ENCODE assay signal across 8 mouse cellular contexts in genomic region chr13:47015195-47015501, GRCm38 (mm10). TPM values are rescaled to one million over a fixed set of nuclear protein-coding genes. Genes with fewer than 3 reads are reported as not detected.
DNase-seq lines count a peak whose midpoint lies in the region; ATAC-seq and TF ChIP-seq lines count a peak whose summit lies in the region.

No protein-coding gene starts in this region.

- H3K27ac ChIP-seq in gastrocnemius, adult 2 months, result peak overlapping the region; percentile 91
- no peak overlapping the region for H3K27ac ChIP-seq in liver, embryonic 16.5 days (ENCODE audit: low read length)

- no peak overlapping the region for H3K9ac ChIP-seq in liver, embryonic 16.5 days (ENCODE audit: low read depth, low read length)

- WGBS in liver, embryonic 16.5 days (ENCODE audit: insufficient replicate concordance), result 76% methylated on average over 5 of the region's 5 CpGs

- H3K9me3 ChIP-seq in liver, embryonic 16.5 days (replicated peaks; ENCODE audit: control insufficient read depth, low read length), result no peaks in the 10 kb centered on the region

- intact Hi-C loops in gastrocnemius, adult 2 months (cut with DNase I), result loop anchor here (2.0 kb wide), 2 partner anchors 84 to 176 kb away; no protein-coding TSS in a partner anchor
- intact Hi-C loops in gastrocnemius, postnatal 14 days (cut with DNase I; ENCODE audit: low total_unique reads), result no loop called here

- no peak for DNase-seq in gastrocnemius, adult 2 months
- DNase-seq in gastrocnemius, adult 18-20 months (ENCODE audit: low spot score), result no peak
- DNase-seq in thymus, postnatal 0 days (ENCODE audit: low spot score), result peak; percentile 21
- no peak for DNase-seq in thymus, adult 18-20 months
- DNase-seq in layer of hippocampus, adult 18-20 months (ENCODE audit: low spot score in 2 of 2), result no peak
- DNase-seq in gastrocnemius, postnatal 14 days, result no peak
- no peak for DNase-seq in layer of hippocampus, postnatal 14 days (ENCODE audit: low spot score in 2 of 2)

- H3K27me3 ChIP-seq in liver, embryonic 16.5 days (ENCODE audit: control insufficient read depth, insufficient read depth, low read depth, low read length), result peaks cover 10% of the 10 kb centered on the region

- no peak for ATAC-seq in liver, embryonic 16.5 days (ENCODE audit: low read depth)

- TF ChIP-seq CTCF in gastrocnemius, adult 2 months (IDR thresholded peaks at IDR 0.05), result no peak

- H3K36me3 ChIP-seq in liver, embryonic 16.5 days (ENCODE audit: control insufficient read depth, insufficient read depth), result no peaks in the 10 kb centered on the region

- peak overlapping the region; percentile 90 for H3K4me2 ChIP-seq in liver, embryonic 16.5 days (ENCODE audit: low read depth, low read length)

- peak overlapping the region; percentile 89 for H3K4me3 ChIP-seq in gastrocnemius, adult 2 months
- H3K4me3 ChIP-seq in liver, embryonic 16.5 days (ENCODE audit: low read depth, low read length), result no peak overlapping the region

- H3K4me1 ChIP-seq in liver, embryonic 16.5 days (ENCODE audit: control insufficient read depth, low read depth, low read length), result peaks cover 4% of the 10 kb centered on the region; the same call in 1 of the 2 replicates

RNA-seq across cellular contexts. Expression of gene Nhlrc1, which starts 0.5 kb away (rescaled TPM):
- 1 to 10 TPM; 4.5 to 5.4 TPM for total RNA-seq in gastrocnemius, adult 2 months (2021)
- total RNA-seq in gastrocnemius, adult 18-20 months (2021), result 1 to 10 TPM; 5.1 to 5.2 TPM
- polyA plus RNA-seq in thymus, postnatal 0 days (2015; fragmentation: Nextera tagmentation; extraction: Ambion mirVana), result 1.1 and 1.2 TPM in 2 replicates
- 0.46 and 0.55 TPM in 2 replicates for polyA plus RNA-seq in liver, embryonic 16.5 days (2015; fragmentation: Nextera tagmentation; extraction: Ambion mirVana)
- 10 to 100 TPM; 20.0 to 20.2 TPM for total RNA-seq in layer of hippocampus, adult 18-20 months (2021)
- total RNA-seq in gastrocnemius, postnatal 14 days (2021), result 1 to 10 TPM; 2.8 to 3.8 TPM
- total RNA-seq in layer of hippocampus, postnatal 14 days (2021), result 10 to 100 TPM; 15.8 to 16.7 TPM

RNA-seq across cellular contexts. Expression of gene Kdm1b, which starts 28.2 kb away (rescaled TPM):
- 1 to 10 TPM; 7.0 to 8.3 TPM for total RNA-seq in gastrocnemius, adult 2 months (2021)
- total RNA-seq in gastrocnemius, adult 18-20 months (2021), result 1 to 10 TPM; 7.9 to 8.6 TPM
- 18.6 and 20.0 TPM in 2 replicates for polyA plus RNA-seq in thymus, postnatal 0 days (2015; fragmentation: Nextera tagmentation; extraction: Ambion mirVana)
- 3.7 and 3.8 TPM in 2 replicates for polyA plus RNA-seq in liver, embryonic 16.5 days (2015; fragmentation: Nextera tagmentation; extraction: Ambion mirVana)
- 10 to 100 TPM in 1 of 2 experiments, 1 to 10 TPM in 1; 8.0 to 11.7 TPM for total RNA-seq in layer of hippocampus, adult 18-20 months (2021)
- total RNA-seq in gastrocnemius, postnatal 14 days (2021), result 1 to 10 TPM; 5.8 to 6.3 TPM
- 10 to 100 TPM in 1 of 2 experiments, 1 to 10 TPM in 1; 8.7 to 11.7 TPM for total RNA-seq in layer of hippocampus, postnatal 14 days (2021)

RNA-seq across cellular contexts. Expression of gene Tpmt, which starts 29.4 kb away (rescaled TPM):
- 1 to 10 TPM; 2.7 to 3.3 TPM for total RNA-seq in gastrocnemius, adult 2 months (2021)
- 1 to 10 TPM; 3.7 to 6.6 TPM for total RNA-seq in gastrocnemius, adult 18-20 months (2021)
- polyA plus RNA-seq in thymus, postnatal 0 days (2015; fragmentation: Nextera tagmentation; extraction: Ambion mirVana), result 6.9 and 11.0 TPM in 2 replicates
- 11.5 and 13.1 TPM in 2 replicates for polyA plus RNA-seq in liver, embryonic 16.5 days (2015; fragmentation: Nextera tagmentation; extraction: Ambion mirVana)
- 10 to 100 TPM; 11.7 to 12.3 TPM for total RNA-seq in layer of hippocampus, adult 18-20 months (2021)
- total RNA-seq in gastrocnemius, postnatal 14 days (2021), result 1 to 10 TPM; 4.6 to 6.5 TPM
- 10 to 100 TPM in 1 of 2 experiments, 1 to 10 TPM in 1; 8.4 to 12.4 TPM for total RNA-seq in layer of hippocampus, postnatal 14 days (2021)
